Mouse (Mus musculus) cerebellum, adult 2 months (tissue): ENCODE measurements around the gene Vcp. TPM values are rescaled to one million over a fixed set of nuclear protein-coding genes. Genes with fewer than 3 reads are reported as not detected.

Source experiments
- DNase-seq, 2 experiments: peaks; one replicate each; pipeline ENCODE4 v3.0.0; 2021
- H3K27ac ChIP-seq: fragments of 200-500 bp; 2 replicates; pipeline ENCODE4 v1.5.1; 2012; ENCODE audit warnings: low read length, control low read depth, inconsistent platforms; ENCODE audit not compliant: insufficient read depth
- H3K27me3 ChIP-seq: fragments of 200-500 bp; 2 replicates; pipeline ENCODE4 v1.6.1; 2012; ENCODE audit warnings: inconsistent platforms, mild to moderate bottlenecking, low read length, moderate library complexity; ENCODE audit not compliant: control insufficient read depth, insufficient read depth
- H3K4me1 ChIP-seq: fragments of 200-500 bp; 2 replicates; pipeline ENCODE4 v1.6.1; 2011; ENCODE audit warnings: low read length; ENCODE audit not compliant: control insufficient read depth, insufficient read depth
- H3K4me3 ChIP-seq: fragments of 200-500 bp; replicated peaks from 2 replicates; pipeline ENCODE3; 2011; ENCODE audit warnings: mild to moderate bottlenecking, low read depth, low read length, control low read depth; ENCODE audit not compliant: insufficient read depth
- CTCF ChIP-seq: fragments of 200-500 bp; IDR thresholded peaks from 2 replicates; pipeline ENCODE4 v1.5.1; 2011; ENCODE audit warnings: low read depth, mild to moderate bottlenecking, control low read depth, low read length, moderate library complexity, borderline replicate concordance; ENCODE audit not compliant: insufficient read depth
- POLR2A ChIP-seq: fragments of 200-500 bp; IDR thresholded peaks from 2 replicates; pipeline ENCODE4 v1.6.1; 2011; ENCODE audit warnings: low read length, control low read depth, borderline replicate concordance; ENCODE audit not compliant: insufficient read depth
- WGBS: fragments of 180-500 bp; shearing (Covaris S2); methylation state at CpG from one replicate; pipeline ENCODE4 v1.1.7; 2018; 5-methylcytosine and 5-hydroxymethylcytosine counted together
- polyA plus RNA-seq: library from polyadenylated mRNA; depleted of rRNA; stranded (reverse); fragments of >200 nt; gene quantifications from 2 replicates; pipeline ENCODE4 v1.2.3, GENCODE M21; 2012

The Vcp gene
- polyA plus RNA-seq, 1 experiment: 196 TPM

DNA sequence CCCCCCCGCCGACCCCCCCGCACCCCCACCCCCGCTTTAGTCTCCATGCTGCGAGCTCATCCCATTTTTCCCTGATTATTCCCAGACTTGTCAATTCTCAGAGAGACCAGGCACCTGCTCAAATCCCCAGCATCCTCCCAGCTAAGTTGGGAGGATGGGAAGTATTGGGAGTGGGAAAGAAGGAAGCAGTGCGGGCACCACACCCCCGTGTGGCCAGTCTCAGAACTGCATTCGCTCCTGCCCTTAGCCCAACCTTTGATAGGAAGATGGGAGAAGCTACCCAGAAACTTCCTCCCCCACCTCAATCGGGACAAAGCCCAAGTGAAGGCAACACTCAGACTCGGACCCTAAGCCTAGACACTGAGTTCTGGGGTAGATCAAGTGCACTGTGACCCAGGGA is 46.0 kb downstream of the Vcp start:
- peak; percentile 74 to 86 for DNase-seq
- peak overlapping the region; percentile 34 for H3K4me3 ChIP-seq
- TF ChIP-seq POLR2A: no peak
- TF ChIP-seq CTCF: peak; percentile 92
- H3K27me3 ChIP-seq: no peaks in the 10 kb centered on the region
- 3% methylated on average over 10 of the region's 10 CpGs for WGBS
- peaks cover 38% of the 10 kb centered on the region for H3K4me1 ChIP-seq
- H3K27ac ChIP-seq: 0 out of 2 replicates have a peak overlapping the region, but pooled peaks have one; percentile 13

DNA sequence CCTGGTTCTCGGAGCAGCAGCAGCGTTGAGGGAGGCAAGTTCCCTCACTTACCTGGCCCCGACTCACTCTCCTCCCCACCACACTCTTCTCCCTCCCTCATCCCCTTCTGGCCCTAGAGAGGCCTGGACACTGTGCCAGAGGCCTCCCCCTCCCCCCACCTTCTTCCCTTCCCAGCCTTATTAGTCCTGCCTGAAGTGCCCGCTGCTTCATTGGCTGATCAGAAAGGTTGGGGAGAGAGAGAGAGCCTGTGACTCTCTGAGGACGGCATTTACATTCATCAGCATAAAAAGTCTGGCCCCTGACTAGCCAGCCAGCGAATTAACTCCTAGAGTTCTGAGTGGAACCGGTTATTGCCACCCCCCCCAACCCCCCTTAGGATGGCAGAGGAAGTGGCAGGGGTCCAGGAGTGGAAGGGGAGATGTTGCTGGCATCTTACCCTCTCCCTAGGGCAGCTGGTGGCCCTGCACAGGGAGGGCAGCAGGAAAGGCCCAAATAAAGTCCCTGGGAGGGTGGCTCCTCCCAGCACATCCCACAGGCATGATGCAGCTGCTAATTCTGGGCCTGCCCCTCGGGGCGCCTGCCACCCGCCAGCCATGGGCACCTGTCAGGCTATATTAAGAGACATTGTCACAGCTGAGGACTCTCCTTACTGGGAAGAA is 46.7 kb downstream of the Vcp start:
- peak; percentile 58 to 62 for DNase-seq
- Histone ChIP-seq H3K4me3 (peak overlapping the region; percentile 21), H3K4me1 (peaks cover 38% of the 10 kb centered on the region), H3K27me3 (no peaks in the 10 kb centered on the region), H3K27ac (peak overlapping the region; percentile 62)
- 9% methylated on average over 10 of the region's 10 CpGs for WGBS
- TF ChIP-seq POLR2A (no peak), CTCF (no peak)

GRCm38 (mm10) chr4:42952563-42952962 is 47.7 kb downstream of the Vcp start:
- no peak for TF ChIP-seq POLR2A
- TF ChIP-seq CTCF: no peak
- Histone ChIP-seq H3K4me3 (no peak overlapping the region), H3K27me3 (no peaks in the 10 kb centered on the region), H3K4me1 (peaks cover 38% of the 10 kb centered on the region), H3K27ac (peak overlapping the region; percentile 62)
- DNase-seq: no peak
- WGBS: 59% methylated on average over 7 of the region's 7 CpGs

DNA sequence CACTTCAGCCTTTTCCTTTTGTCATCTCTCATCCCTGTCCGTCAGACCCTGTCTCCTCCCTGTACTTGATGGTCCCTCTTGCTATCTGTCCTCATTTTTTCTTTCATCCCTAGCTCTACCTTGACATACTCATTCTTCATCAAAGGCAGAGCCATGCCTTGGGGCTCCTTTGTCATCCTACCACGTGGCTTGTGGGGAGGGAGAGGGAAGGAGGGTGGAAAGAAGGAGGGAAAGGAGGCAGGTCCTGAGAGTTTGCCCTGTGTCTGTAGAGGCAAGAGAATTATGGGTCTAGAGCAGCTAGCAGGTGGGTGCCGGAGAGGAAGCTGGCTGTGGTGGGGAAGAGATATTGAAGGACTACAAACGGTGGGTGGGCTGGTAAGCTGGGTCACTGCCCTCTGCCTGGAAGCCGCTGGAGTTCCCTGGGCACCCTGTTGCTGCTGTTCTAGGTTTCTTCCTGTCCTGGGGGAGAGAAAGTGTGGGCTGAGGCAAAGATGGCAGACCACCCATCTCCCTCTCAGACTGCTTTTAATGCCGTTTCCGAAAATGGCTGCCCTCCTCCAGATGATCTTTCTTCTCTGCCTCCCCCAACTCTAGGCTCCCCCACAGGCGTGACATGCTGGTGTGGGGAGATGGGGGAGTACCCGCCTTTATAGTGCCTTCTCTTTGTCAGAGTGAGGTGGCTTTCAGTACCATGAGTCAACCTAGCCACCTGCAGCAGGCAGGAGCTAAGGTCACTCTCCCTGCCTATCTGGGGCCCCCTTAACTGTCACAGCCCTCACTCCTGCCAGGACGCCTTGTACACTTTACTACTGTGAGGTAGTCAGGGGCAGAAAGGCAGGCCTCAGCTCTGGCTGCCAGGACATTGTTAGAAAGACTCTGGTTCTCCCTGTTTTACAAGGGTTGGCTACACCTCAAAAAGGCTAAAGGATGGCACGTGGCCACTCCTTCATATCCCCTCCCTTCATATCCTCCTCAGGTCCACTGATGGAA is 48.8 kb downstream of the Vcp start:
- Histone ChIP-seq H3K4me1 (peaks cover 38% of the 10 kb centered on the region), H3K4me3 (peak overlapping the region; percentile 69), H3K27me3 (no peaks in the 10 kb centered on the region), H3K27ac (peak overlapping the region; percentile 62)
- no peak for TF ChIP-seq POLR2A
- no peak for TF ChIP-seq CTCF
- no peak for DNase-seq
- 35% methylated on average over 11 of the region's 11 CpGs for WGBS

GRCm38 (mm10) chr4:42950065-42950558 is 50.2 kb downstream of the Vcp start:
- Histone ChIP-seq H3K27ac (peak overlapping the region; percentile 90), H3K27me3 (no peaks in the 10 kb centered on the region), H3K4me3 (peak overlapping the region; percentile 69), H3K4me1 (peaks cover 41% of the 10 kb centered on the region)
- TF ChIP-seq CTCF (no peak), POLR2A (0 out of 2 replicates have a peak, but pooled peaks have one; percentile 17)
- peak; percentile 81 to 86 for DNase-seq
- under 1% methylated on average over 23 of the region's 27 CpGs for WGBS

DNA sequence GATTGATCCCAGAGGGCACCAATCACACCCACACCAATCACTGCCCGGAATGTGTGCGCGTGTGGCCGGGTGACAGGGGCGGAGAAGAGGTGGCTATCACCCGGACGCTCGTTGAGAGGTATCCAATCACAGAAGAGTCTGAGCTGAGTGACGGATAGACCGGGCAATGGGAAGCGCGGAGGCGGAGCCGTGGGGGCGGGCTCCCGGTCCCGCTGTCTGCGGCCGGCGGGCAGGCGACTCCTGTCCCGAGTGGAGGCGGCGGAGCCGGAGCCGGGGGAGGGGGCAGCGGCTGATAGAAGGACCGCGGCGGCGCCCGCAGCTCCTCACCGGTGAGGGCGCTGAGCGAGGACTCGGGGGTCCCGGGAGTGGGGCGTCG is 50.6 kb downstream of the Vcp start, which contains the start of gene Dnajb5:
Gene Dnajb5 (plus strand): TSS at position 139 of the 376 bp plus-strand sequence.
- peaks cover 39% of the 10 kb centered on the region for H3K4me1 ChIP-seq
- under 1% methylated on average over 39 of the region's 39 CpGs for WGBS
- H3K4me3 ChIP-seq: peak within 1 kb of the TSS; percentile 69
- TF ChIP-seq CTCF (no peak), POLR2A (peak; percentile 37; the same call in 1 of the 2 replicates)
- H3K27ac ChIP-seq: peak within 1 kb of the TSS; percentile 90
- peak; percentile 100 for DNase-seq
- H3K27me3 ChIP-seq: no peaks in the 10 kb centered on the region

DNA sequence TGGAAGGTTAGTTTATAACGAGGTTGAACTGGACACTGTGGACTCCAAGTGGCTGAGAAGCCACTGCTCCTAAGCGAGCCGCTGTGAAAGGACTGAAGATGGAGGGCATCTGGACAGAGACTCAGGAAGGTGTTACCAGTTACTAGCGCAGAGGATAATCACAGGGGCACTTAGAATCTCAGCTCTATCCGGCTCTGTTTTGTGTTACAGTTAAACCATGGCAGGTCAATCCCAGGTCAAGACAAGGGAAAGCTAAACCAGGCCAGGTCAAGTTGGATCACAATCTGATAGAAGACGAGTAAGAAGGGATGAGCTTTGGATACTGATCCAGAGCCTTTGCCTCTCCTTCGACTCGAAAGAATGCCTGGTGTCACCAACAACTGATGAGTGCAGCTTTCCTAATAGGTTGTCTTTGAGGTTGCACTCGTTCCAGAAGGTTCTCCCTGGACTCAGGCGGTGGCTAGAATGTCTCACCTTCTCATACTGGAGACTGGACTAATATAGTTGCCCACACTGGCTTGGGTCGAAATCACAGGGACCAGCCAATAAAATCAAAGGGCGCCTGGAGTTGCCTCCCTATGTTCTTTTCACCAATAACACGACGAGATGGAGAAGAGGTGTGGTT is 51.1 kb downstream of the Vcp start:
- Histone ChIP-seq H3K27me3 (no peaks in the 10 kb centered on the region), H3K4me3 (peak overlapping the region; percentile 50), H3K27ac (peak overlapping the region; percentile 43), H3K4me1 (peaks cover 35% of the 10 kb centered on the region)
- 7% methylated on average over 14 of the region's 14 CpGs for WGBS
- peak; percentile 90; the same call in 1 of the 2 replicates for TF ChIP-seq POLR2A
- no peak for TF ChIP-seq CTCF
- no peak for DNase-seq
